Mouse (Mus musculus) heart, adult 2 months (tissue): ENCODE measurements at regions not wholly inside any gene's neighbourhood (a gene's known extent, or its start where the extent isn't known, plus 50 kb on each side); places are given as distances from the start of the nearest gene placed in this dataset.
"Not testable (repeated sequence)": the region's sequence is repeated elsewhere in the genome, so short reads cannot be mapped to it uniquely, and the experiment has no call there.

Experiments
- CTCF ChIP-seq: fragments of 200-600 bp; IDR thresholded peaks from 2 replicates; pipeline ENCODE4 v1.8.1; 2022; ENCODE audit warnings: antibody characterized with exemption, mild to moderate bottlenecking, moderate library complexity
- POLR2A ChIP-seq: fragments of 200-500 bp; IDR thresholded peaks from 2 replicates; pipeline ENCODE4 v1.6.1; 2011; ENCODE audit warnings: mild to moderate bottlenecking, low read depth, low read length, control low read depth; ENCODE audit not compliant: insufficient read depth

- not testable (repeated sequence) for TF ChIP-seq CTCF, POLR2A
These were observed 92.7 kb upstream of the Zfp990 start for GRCm38 (mm10) chr4:145417837-145418236.
